26 mouse cellular contexts compared by ENCODE assay signal in the genomic region with DNA sequence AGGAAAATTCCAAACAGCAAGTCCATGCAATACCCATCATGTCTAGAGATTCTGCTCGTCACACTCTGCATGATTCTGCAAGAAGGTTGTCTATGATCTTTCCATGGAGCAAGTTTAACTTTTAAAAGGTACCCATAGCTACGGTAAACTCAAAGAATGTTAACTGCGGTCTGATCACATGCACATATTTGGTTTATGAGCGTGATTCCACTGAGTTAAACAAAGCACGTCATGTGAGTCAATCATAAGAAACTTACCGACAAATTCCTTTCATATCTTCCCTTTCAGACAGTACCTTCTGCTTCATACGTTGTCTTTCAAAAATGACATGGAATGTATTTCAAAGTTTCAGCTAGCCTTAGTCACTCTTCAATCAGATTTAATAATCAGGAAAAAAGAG. TPM values are rescaled to one million over a fixed set of nuclear protein-coding genes. Genes with fewer than 3 reads are reported as not detected.
DNase-seq lines count a peak whose midpoint lies in the region; ATAC-seq and TF ChIP-seq lines count a peak whose summit lies in the region.
"Had no signal": no experiment of that assay in that cellular context is flagged by ENCODE, and none has a peak within 500 bp of the region (broad histone marks: within the 10 kb centered on the region; RNA-seq: fewer than 3 reads in every experiment).

No protein-coding gene starts in this region.

- H3K79me2 ChIP-seq in C2C12 (ENCODE audit: control insufficient read depth, insufficient read depth) (no peaks in the 10 kb centered on the region), myocyte (ENCODE audit: control insufficient read depth, insufficient read depth) (no peaks in the 10 kb centered on the region)

- H3K4me3 ChIP-seq in C2C12 (ENCODE audit: insufficient read depth, poor library complexity, severe bottlenecking), result no peak overlapping the region
- H3K4me3 ChIP-seq in myocyte, result no peak overlapping the region
- H3K4me3 ChIP-seq in midbrain, postnatal 0 days (ENCODE audit: low read depth, low read length), result no peak overlapping the region
- H3K4me3 ChIP-seq: embryonic facial prominence, embryonic 10.5 days; embryonic facial prominence, embryonic 12.5 days; forebrain, embryonic 13.5 days; forebrain, embryonic 15.5 days had no signal

- WGBS in midbrain, postnatal 0 days, result 94% methylated on average over 7 of the region's 7 CpGs

- TF ChIP-seq CTCF in C2C12 (IDR thresholded peaks at IDR 0.05; ENCODE audit: control insufficient read depth, insufficient read depth, insufficient read length), result no peak
- no peak for TF ChIP-seq CTCF in midbrain, postnatal 0 days (IDR thresholded peaks at IDR 0.05)

- no peaks in the 10 kb centered on the region for H3K27me3 ChIP-seq in C2C12 (ENCODE audit: control insufficient read depth, insufficient read depth, insufficient read length)
- H3K27me3 ChIP-seq in myocyte (ENCODE audit: control insufficient read depth, insufficient read depth, insufficient read length), result no peaks in the 10 kb centered on the region
- no peaks in the 10 kb centered on the region for H3K27me3 ChIP-seq in midbrain, postnatal 0 days (ENCODE audit: insufficient read depth, low read length)
- H3K27me3 ChIP-seq: embryonic facial prominence, embryonic 12.5 days; forebrain, embryonic 13.5 days; forebrain, embryonic 15.5 days had no signal

- H3K36me3 ChIP-seq in C2C12 (ENCODE audit: control insufficient read depth, insufficient read depth), result no peaks in the 10 kb centered on the region
- no peaks in the 10 kb centered on the region for H3K36me3 ChIP-seq in myocyte (ENCODE audit: control insufficient read depth, insufficient read depth)
- H3K36me3 ChIP-seq in midbrain, postnatal 0 days (ENCODE audit: insufficient read depth, low read length), result no peaks in the 10 kb centered on the region
- H3K36me3 ChIP-seq: embryonic facial prominence, embryonic 10.5 days; embryonic facial prominence, embryonic 12.5 days; forebrain, embryonic 15.5 days had no signal

- no peaks in the 10 kb centered on the region for H3K4me1 ChIP-seq in midbrain, postnatal 0 days (ENCODE audit: insufficient read depth, low read length)
- H3K4me1 ChIP-seq: embryonic facial prominence, embryonic 10.5 days; embryonic facial prominence, embryonic 12.5 days; forebrain, embryonic 13.5 days; forebrain, embryonic 15.5 days had no signal

- ATAC-seq in midbrain, postnatal 0 days (ENCODE audit: low FRiP score), result no peak
- ATAC-seq: activated CD4-positive, CD25-positive, alpha-beta regulatory T cell, adult 4 months; forebrain, embryonic 13.5 days; forebrain, embryonic 15.5 days; forebrain, postnatal 0 days had no signal

- H3ac ChIP-seq in C2C12 (ENCODE audit: control insufficient read depth, insufficient read length, low read depth) (no peak overlapping the region), myocyte (ENCODE audit: control insufficient read depth, insufficient read length) (no peak overlapping the region)

- no peaks in the 10 kb centered on the region for H3K79me3 ChIP-seq in C2C12 (ENCODE audit: low read depth)

- no peaks in the 10 kb centered on the region for H3K9me3 ChIP-seq in midbrain, postnatal 0 days (ENCODE audit: low read length)
- H3K9me3 ChIP-seq: embryonic facial prominence, embryonic 10.5 days; embryonic facial prominence, embryonic 12.5 days; forebrain, embryonic 13.5 days; forebrain, embryonic 15.5 days had no signal

- DNase-seq in 3T3-L1 (ENCODE audit: low read depth, low spot score) (peak; percentile 20), NIH3T3 (ENCODE audit: low read depth) (peak; percentile 27)
- DNase-seq in adrenal gland, postnatal 10 days, result no peak
- no peak for DNase-seq in lung, postnatal 4 days
- DNase-seq in midbrain, postnatal 0 days (ENCODE audit: low spot score), result no peak
- DNase-seq: adrenal gland, adult 8-10 months; adrenal gland, postnatal 25 days; B cell, adult 2 months; cerebellum, adult 11-12 months; cerebellum, adult 2 months; cerebellum, adult 9-10 months; cerebellum, postnatal 10 days; cerebellum, postnatal 25 days; forebrain, postnatal 0 days had no signal

- peak overlapping the region; percentile 43 for H3K4me2 ChIP-seq in myocyte (ENCODE audit: low read depth)
- no peak overlapping the region for H3K4me2 ChIP-seq in midbrain, postnatal 0 days (ENCODE audit: low read depth, low read length, poor library complexity, severe bottlenecking)
- H3K4me2 ChIP-seq: embryonic facial prominence, embryonic 12.5 days; forebrain, embryonic 13.5 days; forebrain, embryonic 15.5 days had no signal

- H3K9ac ChIP-seq in midbrain, postnatal 0 days (replicated peaks; ENCODE audit: low read length, poor library complexity, severe bottlenecking), result no peak overlapping the region
- H3K9ac ChIP-seq: embryonic facial prominence, embryonic 12.5 days; forebrain, embryonic 13.5 days; forebrain, embryonic 15.5 days; forebrain, postnatal 0 days had no signal

- no peak overlapping the region for H3K27ac ChIP-seq in midbrain, postnatal 0 days (ENCODE audit: low read depth, low read length)
- H3K27ac ChIP-seq: embryonic facial prominence, embryonic 10.5 days; embryonic facial prominence, embryonic 12.5 days; forebrain, embryonic 13.5 days; forebrain, embryonic 15.5 days had no signal

- no peak for TF ChIP-seq POLR2A in myocyte (IDR thresholded peaks at IDR 0.05; ENCODE audit: insufficient read length, low read depth)

TF ChIP-seq in C2C12, 6 proteins besides CTCF, POLR2A, EP300 and RAD21:
- peak; percentile 68 for TF ChIP-seq USF1 (IDR thresholded peaks at IDR 0.05; ENCODE audit: low read depth)
- no peak for TF ChIP-seq MYOG (IDR thresholded peaks at IDR 0.05; ENCODE audit: control insufficient read depth, extremely low read depth, insufficient read length)

TF ChIP-seq in myocyte, 11 proteins besides CTCF, POLR2A, EP300 and RAD21:
- TF ChIP-seq TCF3 (IDR thresholded peaks at IDR 0.05; ENCODE audit: insufficient read length, low read depth) (no peak), TCF12 (IDR thresholded peaks at IDR 0.05; ENCODE audit: insufficient read depth, poor library complexity, severe bottlenecking) (no peak), MYOG (IDR thresholded peaks at IDR 0.05; ENCODE audit: control insufficient read depth in 1 of 3, insufficient read depth in 1 of 3, insufficient read length in 2 of 3, low read depth in 2 of 3) (no peak), CEBPB (IDR thresholded peaks at IDR 0.05; ENCODE audit: insufficient read depth, poor library complexity, severe bottlenecking) (no peak), MAX (IDR thresholded peaks at IDR 0.05; ENCODE audit: low read depth) (no peak), SRF (IDR thresholded peaks at IDR 0.05; ENCODE audit: control insufficient read depth, insufficient read length, low read depth) (no peak), POLR2AphosphoS2 (IDR thresholded peaks at IDR 0.05; ENCODE audit: insufficient read length, low read depth) (no peak), E2F4 (IDR thresholded peaks at IDR 0.05; ENCODE audit: insufficient read depth) (no peak), USF1 (IDR thresholded peaks at IDR 0.05; ENCODE audit: low read depth) (no peak), REST (IDR thresholded peaks at IDR 0.05; ENCODE audit: insufficient read depth, insufficient read length) (no peak), MYOD1 (IDR thresholded peaks at IDR 0.05; ENCODE audit: control insufficient read depth in 1 of 3, insufficient read length in 2 of 3, low read depth in 2 of 3) (no peak)
TF ChIP-seq in myocyte: peak in this region for 0.

RNA-seq across cellular contexts. Expression of a gene that starts 7.7 kb away (rescaled TPM):
- 0.14 TPM for polyA plus RNA-seq in C2C12 (2012; fragmentation: generic; extraction: Trizol)
- 4.4 TPM for polyA plus RNA-seq in myocyte (2012; fragmentation: generic; extraction: Trizol)
- total RNA-seq in adrenal gland, postnatal 10 days (2021), result 1 to 10 TPM; 2.4 to 9.0 TPM
- not detected in 2 replicates for total RNA-seq in midbrain, postnatal 0 days (2014; rRNA removed)
- not detected in 2 replicates for polyA plus RNA-seq in midbrain, postnatal 0 days (2015; fragmentation: Nextera tagmentation; extraction: Ambion mirVana)
- total RNA-seq: adrenal gland, adult 18-20 months; adrenal gland, adult 8-10 months; adrenal gland, postnatal 25 days; ES-E14; forebrain, postnatal 0 days; MEL had no signal
- polyA plus RNA-seq: cerebellum, adult 2 months; cortical plate, adult 2 months; forebrain, embryonic 11.5 days; forebrain, embryonic 13.5 days; forebrain, embryonic 15.5 days; forebrain, postnatal 0 days had no signal

RNA-seq across cellular contexts. Expression of a gene that starts 16.3 kb away (rescaled TPM):
- polyA plus RNA-seq in C2C12 (2012; fragmentation: generic; extraction: Trizol) (10.7 TPM), myocyte (2012; fragmentation: generic; extraction: Trizol) (10.2 TPM)
- total RNA-seq in adrenal gland, postnatal 10 days (2021), result under 1 TPM; 0.15 to 0.48 TPM
- total RNA-seq in midbrain, postnatal 0 days (2014; rRNA removed), result not detected in 2 replicates
- polyA plus RNA-seq in midbrain, postnatal 0 days (2015; fragmentation: Nextera tagmentation; extraction: Ambion mirVana), result 0.07 TPM in 1 of 2 replicates, not detected in the other
- total RNA-seq: adrenal gland, adult 18-20 months; adrenal gland, adult 8-10 months; adrenal gland, postnatal 25 days; ES-E14; forebrain, postnatal 0 days; MEL had no signal
- polyA plus RNA-seq: cerebellum, adult 2 months; cortical plate, adult 2 months; forebrain, embryonic 11.5 days; forebrain, embryonic 13.5 days; forebrain, embryonic 15.5 days; forebrain, postnatal 0 days had no signal

Comparison
In these comparisons a context has a peak if more than half of its experiments do, and no peak if none do; other contexts are left out.
1. DNase-seq: peak in 3T3-L1 (single experiment) and NIH3T3 (single experiment); none in adrenal gland, postnatal 10 days (single experiment), lung, postnatal 4 days (0 of 2) and midbrain, postnatal 0 days (single experiment).
2. RNA of a gene that starts 16.3 kb away (polyA plus RNA-seq): 10.7 TPM in C2C12 (single experiment) and 10.2 TPM in myocyte (single experiment); 0.07 TPM in midbrain, postnatal 0 days; every median in the first group is over 10 times any median in the second.